Mouse (Mus musculus) 3134 (cell line): ENCODE results near the gene Gm37240.

Experiments
- DNase-seq: peaks from one replicate; pipeline ENCODE4 v3.0.0-alpha.2; 2011; ENCODE audit warnings: low spot score; ENCODE audit not compliant: insufficient read length; ENCODE audit errors: extremely low read depth

Gm37240 gene

DNA sequence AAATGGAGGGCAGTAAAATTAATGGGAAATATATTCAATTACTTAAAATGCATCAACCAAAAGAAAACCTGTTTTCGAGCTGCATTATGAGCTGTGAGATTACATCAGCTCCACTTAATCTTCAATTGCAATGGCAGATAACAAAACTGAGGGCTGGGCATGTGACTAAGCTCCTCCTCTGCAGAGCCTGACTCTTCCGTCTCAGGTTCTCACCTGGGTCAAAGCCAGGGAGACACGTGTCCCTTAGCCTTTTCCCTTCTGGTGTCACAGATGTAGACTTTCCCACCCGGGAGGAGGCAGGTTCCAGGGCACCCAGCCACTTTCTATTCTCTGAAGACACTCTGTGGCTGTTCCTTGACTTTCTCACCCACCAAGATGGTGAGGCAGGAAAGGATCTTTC, 58.3 kb downstream of the Gm37240 start:
- DNase-seq, result no peak

GRCm38 (mm10) chr3:85827815-85828214, 59.5 kb downstream of the Gm37240 start:
- DNase-seq, result no peak

DNA sequence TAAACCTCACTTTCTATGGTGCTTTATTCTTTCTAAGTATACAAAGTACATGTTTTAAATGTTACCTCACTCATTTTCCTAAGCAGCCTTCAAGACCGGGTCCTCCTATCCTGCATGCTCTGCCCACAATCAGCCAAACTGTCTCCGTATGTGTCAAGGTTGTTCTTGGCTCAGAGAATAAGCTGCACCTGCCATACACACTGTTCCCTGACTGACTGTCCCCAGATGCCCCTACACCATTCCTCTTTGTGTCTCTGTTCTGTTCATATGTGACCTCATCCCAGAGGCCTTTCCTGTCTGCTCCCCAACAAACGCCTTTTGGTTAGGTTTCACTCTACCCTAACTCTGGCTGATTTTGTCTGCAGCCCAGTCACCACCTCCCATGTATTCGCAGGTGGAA, 60.0 kb downstream of the Gm37240 start:
- no peak for DNase-seq

DNA sequence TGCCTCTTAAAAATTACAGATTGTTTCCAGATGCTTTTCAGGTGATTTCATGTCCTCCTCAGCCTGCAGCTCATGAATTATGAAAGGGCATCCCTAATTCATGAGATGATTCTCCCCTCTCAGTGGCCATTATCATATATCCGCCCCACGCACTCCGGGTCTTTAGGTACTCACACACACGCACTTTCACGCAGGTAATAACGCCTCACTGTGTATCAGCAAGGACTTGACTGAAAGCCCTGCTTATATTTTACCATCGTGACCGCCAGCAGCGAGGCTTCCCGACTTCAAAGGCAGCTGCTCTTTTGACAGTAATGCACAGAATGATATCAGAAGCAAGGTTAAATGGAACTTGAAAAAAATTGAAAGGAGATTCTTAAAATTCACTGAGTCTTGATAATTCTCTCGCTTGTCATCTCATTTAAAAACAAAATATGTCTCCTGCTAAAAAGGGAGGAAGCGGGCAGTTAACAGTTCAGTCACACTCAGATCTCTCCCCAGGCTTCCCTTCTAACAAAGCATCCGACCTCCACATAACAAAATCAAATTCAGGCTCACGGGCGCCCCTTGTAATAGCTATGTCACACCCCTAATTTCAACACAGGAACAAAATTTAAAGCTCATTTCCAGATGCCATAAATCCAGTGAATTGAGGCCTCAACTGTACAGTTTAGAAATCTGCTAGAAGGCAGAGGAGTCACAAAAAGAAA, 66.3 kb downstream of the Gm37240 start:
- no peak for DNase-seq

DNA sequence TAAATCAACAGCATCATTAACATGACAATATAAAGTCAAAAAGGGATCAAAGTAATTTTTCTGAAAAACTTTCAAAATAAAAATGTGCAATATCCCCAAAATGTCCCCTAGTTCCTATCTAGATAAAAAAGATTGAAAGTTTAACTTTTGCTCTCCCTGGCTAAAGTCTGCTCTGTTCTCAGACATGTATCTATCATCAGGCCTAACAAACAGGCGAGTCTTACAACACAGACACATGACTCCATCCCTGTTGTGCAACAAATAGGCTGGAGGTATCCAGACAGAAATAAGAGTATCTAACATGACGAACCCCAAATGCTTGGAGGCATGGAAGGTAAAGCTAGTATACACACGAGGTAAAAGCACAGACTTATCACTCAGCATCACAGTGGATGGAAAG, 68.0 kb downstream of the Gm37240 start:
- no peak for DNase-seq

DNA sequence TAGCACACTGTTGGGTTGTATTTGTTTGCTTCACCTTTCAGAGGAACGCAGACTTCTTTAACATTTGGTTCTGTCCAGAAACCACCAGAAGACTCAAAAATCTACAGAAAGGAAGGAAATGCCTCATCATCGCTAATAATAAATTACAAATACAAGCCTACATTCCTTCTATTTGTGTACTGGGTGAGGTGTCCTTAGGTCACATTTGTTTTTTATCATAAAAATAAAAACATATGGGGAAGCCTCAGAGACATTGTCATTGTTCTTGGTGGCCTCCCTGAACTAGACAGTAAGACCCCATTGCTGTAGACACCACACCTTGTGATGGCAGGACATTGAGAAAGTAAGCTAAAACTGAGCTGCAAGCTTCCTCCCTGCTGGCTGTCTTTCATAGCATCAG, 70.1 kb downstream of the Gm37240 start, which contains the start of gene Fam160a1:
Gene Fam160a1, minus strand, starts transcription at position 101 of the 400 bp plus-strand sequence.
- no peak for DNase-seq

DNA sequence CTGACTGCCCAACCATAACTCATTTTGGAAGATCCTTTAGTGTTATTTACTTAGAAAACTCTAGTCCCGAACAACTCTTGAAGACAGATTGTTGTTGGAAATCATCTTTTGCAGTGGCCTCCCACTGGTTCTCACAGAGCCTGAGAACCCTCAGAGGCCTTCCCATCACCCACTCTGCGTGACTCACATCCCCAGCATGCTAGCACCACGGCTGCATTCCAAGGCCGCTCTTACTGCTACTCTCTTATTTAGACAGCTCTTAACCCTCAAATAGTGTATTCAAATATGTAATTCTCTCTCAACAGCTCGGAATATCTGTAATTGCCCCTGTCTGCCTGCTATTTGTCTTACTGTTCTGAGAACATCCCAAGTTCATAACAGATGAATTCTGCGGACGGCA, 73.1 kb downstream of the Gm37240 start:
- DNase-seq, result peak; percentile 30

DNA sequence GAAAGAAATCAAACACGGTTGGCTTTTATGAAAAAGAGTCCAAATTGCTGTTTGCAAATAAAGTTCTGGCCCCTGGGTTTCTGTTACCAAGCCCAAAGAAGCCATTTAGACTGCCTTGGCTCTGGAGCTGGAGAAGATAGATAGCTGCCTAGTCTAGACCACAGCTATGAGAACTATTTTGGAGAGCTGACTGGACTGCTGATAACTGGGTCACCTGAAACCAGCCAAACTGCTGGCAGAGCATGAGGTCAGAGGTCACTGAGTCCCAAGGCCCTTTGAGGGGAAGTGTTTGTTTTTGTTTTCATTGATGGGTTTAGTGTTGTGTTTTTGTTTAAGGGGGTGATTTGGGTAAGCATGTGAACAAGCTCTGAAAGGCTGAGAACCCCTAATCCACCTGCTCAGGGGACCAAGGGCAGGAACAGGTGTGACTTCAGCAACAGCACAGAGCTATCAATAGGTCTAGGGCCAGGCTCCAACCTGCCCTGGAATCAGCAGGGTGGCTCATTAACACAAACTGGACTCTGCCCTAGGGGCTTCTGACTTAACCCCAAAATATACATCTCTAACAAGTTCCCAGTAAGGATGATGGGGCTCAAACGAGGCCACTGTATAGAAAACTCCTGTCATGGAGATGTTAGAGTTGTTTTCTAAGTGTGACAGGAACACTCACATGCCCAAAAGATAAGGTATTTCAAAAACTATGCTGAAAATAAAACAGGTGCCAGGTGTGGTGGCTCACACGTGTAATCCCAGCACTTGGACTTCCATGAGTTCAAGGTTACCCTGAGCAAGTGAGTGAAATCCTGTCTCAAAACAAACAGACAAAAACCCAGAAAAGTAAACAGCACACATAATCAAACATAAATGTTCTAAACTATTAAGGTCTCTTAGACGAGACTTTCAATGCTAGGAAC, 74.0 kb downstream of the Gm37240 start:
- no peak for DNase-seq

DNA sequence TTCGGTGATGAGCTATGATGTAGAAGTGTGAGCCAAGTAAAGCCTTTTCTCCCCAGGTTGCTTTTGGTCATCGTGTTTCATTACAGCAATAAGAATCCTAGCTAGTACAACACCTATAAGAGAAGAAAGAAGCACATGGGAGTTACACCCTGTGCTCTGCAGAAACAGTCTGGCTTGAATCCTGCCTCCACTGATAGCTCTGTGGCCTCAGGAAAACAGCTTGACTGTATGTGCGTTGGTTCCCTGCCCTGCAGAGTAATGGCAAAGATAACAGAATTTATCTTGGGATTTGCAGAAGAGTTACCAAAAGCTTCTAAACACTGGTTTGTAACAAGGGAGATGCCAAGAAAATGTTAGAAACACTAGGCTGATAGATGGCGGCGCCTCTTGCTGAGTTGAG, 75.3 kb downstream of the Gm37240 start:
- no peak for DNase-seq

DNA sequence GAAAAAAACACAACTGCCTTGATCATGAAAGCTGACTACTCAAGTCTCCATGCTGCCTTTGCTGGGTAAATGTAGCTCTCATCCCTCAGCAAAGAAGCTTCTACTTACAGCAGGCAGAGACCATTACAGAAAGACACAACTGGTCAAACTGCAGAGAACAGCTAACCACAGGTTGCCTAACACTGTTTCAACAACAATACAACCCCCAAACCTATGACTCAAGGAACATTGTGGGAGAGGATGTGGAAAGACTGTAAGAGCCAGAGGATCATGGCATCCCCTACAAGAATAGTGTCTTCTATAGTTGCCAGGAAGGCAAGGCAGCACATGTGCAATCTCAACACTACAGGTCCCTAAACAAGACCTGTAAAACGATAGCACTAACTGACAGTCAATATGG, 94.2 kb downstream of the Gm37240 start:
- no peak for DNase-seq

GRCm38 (mm10) chr3:85789748-85790147, 97.6 kb downstream of the Gm37240 start:
- no peak for DNase-seq

DNA sequence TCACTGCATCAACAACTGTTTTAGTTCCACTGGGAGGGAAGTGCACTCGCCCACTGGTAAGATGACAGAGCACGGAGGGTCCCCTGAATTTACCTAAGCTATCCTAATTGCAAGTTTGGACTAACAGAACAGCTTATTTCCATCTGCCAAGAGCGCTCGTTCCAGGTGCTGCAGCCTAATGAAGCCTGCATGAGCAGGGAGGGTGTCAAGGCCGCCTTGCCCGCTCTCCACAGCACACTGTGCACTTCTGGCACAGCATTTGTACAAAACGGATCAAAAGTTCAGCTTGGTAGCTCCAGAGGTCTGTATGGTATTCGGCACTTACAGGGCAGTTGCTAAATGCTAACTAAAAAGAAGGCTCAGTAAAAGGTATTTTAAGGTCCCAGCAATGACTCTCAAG, 100.8 kb downstream of the Gm37240 start:
- DNase-seq, result no peak

DNA sequence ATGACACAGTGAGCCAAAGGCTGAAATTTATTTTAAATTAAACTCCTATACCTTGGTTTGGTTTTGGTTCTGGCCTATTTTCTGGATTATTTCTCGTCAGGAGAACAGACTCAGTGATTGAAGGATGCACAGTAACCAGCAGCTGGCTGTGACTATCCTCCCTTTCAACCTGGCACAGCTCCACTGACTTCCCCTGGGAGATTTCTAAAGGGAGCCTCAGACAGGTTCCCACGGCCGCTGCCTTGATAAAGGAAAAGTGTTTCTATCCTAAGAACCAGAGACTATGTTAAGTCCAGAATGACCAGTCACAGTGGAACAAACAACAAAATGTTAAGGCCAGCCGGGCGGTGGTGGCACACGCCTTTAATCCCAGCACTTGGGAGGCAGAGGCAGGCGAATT, 106.4 kb downstream of the Gm37240 start:
- DNase-seq, result no peak

GRCm38 (mm10) chr3:85780332-85780731, 107.0 kb downstream of the Gm37240 start:
- DNase-seq, result no peak

- no peak for DNase-seq
Observed at GRCm38 (mm10) chr3:85777841-85778240, 109.5 kb downstream of the Gm37240 start.

DNA sequence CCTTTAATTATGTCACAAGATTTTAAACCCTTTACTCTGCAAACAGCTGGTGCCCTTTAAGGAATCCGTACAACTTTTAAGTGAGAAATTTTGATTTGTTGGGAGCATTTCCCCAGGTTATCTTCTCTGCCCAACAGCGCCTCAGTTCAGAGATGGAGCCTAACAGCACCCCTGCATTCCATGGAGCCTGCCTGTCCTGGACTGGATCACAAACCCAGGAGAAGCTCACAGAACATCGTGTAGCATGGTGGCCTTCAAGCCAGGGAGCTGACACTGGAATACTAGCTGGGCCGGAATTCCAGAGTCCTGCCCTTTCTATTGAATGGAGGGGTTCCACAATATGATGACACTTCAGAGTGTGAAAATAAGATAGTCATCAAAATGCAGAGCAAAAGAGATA, 110.0 kb downstream of the Gm37240 start:
- no peak for DNase-seq

DNA sequence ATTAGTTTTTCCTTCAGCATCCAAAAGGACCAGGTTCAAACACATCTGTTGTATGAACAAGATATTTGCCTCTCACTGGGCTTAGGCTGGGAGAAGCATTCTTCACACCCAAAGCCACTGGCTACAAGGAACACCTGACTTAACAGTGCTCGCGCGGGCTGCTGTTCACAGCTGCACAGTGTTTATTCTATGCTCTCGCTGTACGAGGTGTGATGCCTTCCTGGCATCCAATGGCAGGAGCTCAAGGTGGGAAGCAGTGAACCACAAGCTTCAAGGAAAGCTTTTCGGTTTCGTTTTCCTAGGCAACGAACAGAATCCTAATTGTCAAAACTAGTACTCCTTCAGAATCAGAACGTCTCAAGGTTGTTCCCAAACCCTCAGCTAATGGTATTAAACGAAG, 110.6 kb downstream of the Gm37240 start:
- DNase-seq, result no peak

DNA sequence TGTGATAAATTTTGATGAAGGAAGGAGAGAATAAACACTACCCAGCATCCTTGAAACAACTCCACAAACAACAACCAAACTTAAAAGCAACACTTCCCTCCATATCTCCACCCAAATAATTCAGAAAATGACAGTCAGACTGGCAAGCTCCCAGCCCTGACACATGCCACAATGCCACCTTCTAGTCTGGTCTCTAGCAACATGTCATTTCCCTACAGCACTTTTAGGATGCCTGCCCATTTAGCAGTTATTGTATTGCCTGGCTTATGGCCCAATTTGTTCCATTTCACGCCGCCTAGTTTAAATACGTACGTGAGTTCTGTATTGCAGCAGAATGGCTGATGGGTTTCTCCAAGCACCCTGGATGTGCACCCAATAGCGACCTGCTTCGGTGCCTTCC, 111.2 kb downstream of the Gm37240 start:
- no peak for DNase-seq

GRCm38 (mm10) chr3:85773886-85774285, 113.4 kb downstream of the Gm37240 start:
- DNase-seq, result no peak

DNA sequence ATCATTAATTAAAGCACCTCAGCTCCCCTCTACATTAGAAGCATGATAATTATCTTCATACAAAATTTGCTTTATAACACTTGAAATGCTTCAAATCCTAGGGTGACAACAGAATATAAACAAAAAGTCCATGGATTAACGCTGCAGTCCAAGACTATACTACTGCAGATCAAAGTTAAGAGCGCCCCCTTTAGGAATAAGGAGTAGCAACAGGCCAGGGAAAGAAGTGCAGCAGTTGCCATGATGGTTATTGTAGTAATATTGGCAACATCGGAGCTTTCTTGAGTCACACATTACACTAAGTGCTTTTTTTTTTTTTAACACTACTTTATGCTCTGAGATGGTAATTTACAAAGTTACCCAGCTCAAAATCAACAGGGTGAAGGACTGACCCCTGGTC, 113.9 kb downstream of the Gm37240 start:
- no peak for DNase-seq

DNA sequence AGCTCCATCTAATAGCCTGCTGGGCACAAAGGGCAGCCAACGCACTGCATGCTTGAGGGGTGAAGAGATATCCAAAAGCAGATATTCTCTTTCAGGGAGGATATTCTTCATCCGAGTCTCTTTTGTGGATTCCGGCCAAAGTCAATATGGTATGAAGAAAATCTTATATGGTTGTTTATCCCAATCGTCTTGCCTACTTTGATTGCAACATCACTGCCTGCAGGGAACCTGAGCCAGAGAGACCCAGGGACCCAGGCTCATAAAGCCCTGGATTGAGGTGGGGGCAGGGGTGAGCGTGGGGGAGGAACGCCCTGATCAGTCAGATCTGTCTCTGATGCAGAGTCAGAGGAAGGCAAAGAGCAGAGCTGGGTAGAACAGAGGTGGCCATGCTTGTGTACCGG, 122.4 kb downstream of the Gm37240 start:
- peak; percentile 4 for DNase-seq
